Mouse (Mus musculus): ENCODE measurements around the gene Sorl1. TPM values are rescaled to one million over a fixed set of nuclear protein-coding genes. Genes with fewer than 3 reads are reported as not detected.
A peak's percentile ranks its signal among the peaks of the same experiment; 100 is the strongest.
"Not testable (repeated sequence)": the region's sequence is repeated elsewhere in the genome, so short reads cannot be mapped to it uniquely, and the experiment has no call there.

Gene Sorl1
- polyA plus RNA-seq, 1 experiment from 2014 or later = 21.4 TPM

- Histone ChIP-seq H3K27me3 (ENCODE audit: control insufficient read depth, insufficient read depth, low read length) (no peaks in the 10 kb centered on the region), H3K4me3 (replicated peaks; ENCODE audit: low read length) (no peak overlapping the region), H3K9me3 (ENCODE audit: control insufficient read depth, low read length) (no peaks in the 10 kb centered on the region), H3K4me2 (replicated peaks) (no peak overlapping the region), H3K36me3 (replicated peaks; ENCODE audit: control insufficient read depth, insufficient read depth) (0 out of 2 replicates have a peak, but pooled peaks cover 7% of the 10 kb centered on the region), H3K4me1 (replicated peaks; ENCODE audit: control insufficient read depth, insufficient read depth, low read length) (peaks cover 8% of the 10 kb centered on the region; the same call in 1 of the 2 replicates), H3K9ac (no peak overlapping the region), H3K27ac (no peak overlapping the region)
- 97% methylated on average over 6 of the region's 6 CpGs for WGBS
- no peak for DNase-seq (ENCODE audit: low spot score)
- ATAC-seq (ENCODE audit: low FRiP score) = no peak
Observed at GRCm38 (mm10) chr9:42070856-42071255, 53.2 kb downstream of the Sorl1 start.

- DNase-seq (ENCODE audit: low spot score) (no peak), ATAC-seq (ENCODE audit: low FRiP score) (no peak)
- 92% methylated on average over 5 of the region's 5 CpGs for WGBS
- Histone ChIP-seq H3K36me3 (replicated peaks; ENCODE audit: control insufficient read depth, insufficient read depth) (0 out of 2 replicates have a peak, but pooled peaks cover 7% of the 10 kb centered on the region), H3K9ac (no peak overlapping the region), H3K4me2 (replicated peaks) (no peak overlapping the region), H3K9me3 (ENCODE audit: control insufficient read depth, low read length) (no peaks in the 10 kb centered on the region), H3K4me1 (replicated peaks; ENCODE audit: control insufficient read depth, insufficient read depth, low read length) (peaks cover 8% of the 10 kb centered on the region; the same call in 1 of the 2 replicates), H3K27me3 (ENCODE audit: control insufficient read depth, insufficient read depth, low read length) (no peaks in the 10 kb centered on the region), H3K27ac (no peak overlapping the region), H3K4me3 (replicated peaks; ENCODE audit: low read length) (no peak overlapping the region)
Observed at GRCm38 (mm10) chr9:42069471-42069870, 54.6 kb downstream of the Sorl1 start.

DNA sequence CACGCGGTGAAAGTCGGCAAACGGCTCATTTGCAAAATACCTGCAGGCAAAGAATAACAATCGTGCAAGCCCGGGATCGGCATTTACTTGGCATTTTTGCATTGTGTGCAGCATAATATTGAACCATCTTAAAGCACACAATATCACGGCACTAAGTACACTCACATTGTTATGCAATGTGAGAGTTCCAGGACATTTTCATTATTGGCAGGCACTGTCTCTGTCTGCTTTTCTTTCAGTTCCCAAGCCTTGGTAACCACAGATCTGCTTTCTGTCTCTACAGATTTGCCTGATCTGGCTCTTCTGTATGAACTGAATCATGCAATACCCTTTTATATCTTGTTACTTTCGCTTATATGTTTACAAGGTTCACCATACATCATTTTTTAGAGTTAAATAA lies 56.1 kb downstream of the Sorl1 start:
- peak overlapping the region; percentile 36; the same call in 1 of the 2 replicates for H3K9ac ChIP-seq
- H3K4me2 ChIP-seq (replicated peaks) = no peak overlapping the region
- H3K4me1 ChIP-seq (replicated peaks; ENCODE audit: control insufficient read depth, insufficient read depth, low read length) = peaks cover 8% of the 10 kb centered on the region; the same call in 1 of the 2 replicates
- no peaks in the 10 kb centered on the region for H3K27me3 ChIP-seq (ENCODE audit: control insufficient read depth, insufficient read depth, low read length)
- H3K36me3 ChIP-seq (replicated peaks; ENCODE audit: control insufficient read depth, insufficient read depth) = peaks cover 14% of the 10 kb centered on the region; the same call in 1 of the 2 replicates
- WGBS = 49% methylated on average over 9 of the region's 9 CpGs
- peak overlapping the region; percentile 53; the same call in 1 of the 2 replicates for H3K27ac ChIP-seq
- H3K4me3 ChIP-seq (replicated peaks; ENCODE audit: low read length) = no peak overlapping the region
- no peaks in the 10 kb centered on the region for H3K9me3 ChIP-seq (ENCODE audit: control insufficient read depth, low read length)
- ATAC-seq (ENCODE audit: low FRiP score) (no peak), DNase-seq (ENCODE audit: low spot score) (no peak)

DNA sequence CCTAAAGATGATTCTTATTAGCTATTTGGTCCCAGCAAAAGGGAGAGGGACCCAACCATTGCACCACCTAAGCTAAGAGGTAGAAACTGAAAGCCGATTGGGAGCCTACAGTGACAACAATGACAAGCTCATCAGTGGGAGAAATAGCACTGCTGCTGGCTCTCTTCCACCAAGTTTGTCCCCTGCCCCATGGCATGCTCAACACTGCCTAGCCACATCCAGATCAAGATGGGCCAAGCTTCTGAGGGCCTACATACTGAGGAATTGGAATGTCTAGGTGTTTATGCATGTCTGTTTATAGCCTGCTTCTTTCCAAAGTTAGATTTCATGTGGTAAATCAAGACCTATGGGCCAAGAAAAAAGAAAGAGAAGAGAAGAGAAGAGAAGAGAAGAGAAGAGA lies 58.3 kb downstream of the Sorl1 start:
- H3K36me3 ChIP-seq (replicated peaks; ENCODE audit: control insufficient read depth, insufficient read depth) = peaks cover 15% of the 10 kb centered on the region; the same call in 1 of the 2 replicates
- ATAC-seq (ENCODE audit: low FRiP score) = no peak
- DNase-seq (ENCODE audit: low spot score) = no peak
- peaks cover 8% of the 10 kb centered on the region; the same call in 1 of the 2 replicates for H3K4me1 ChIP-seq (replicated peaks; ENCODE audit: control insufficient read depth, insufficient read depth, low read length)
- H3K27me3 ChIP-seq (ENCODE audit: control insufficient read depth, insufficient read depth, low read length) = no peaks in the 10 kb centered on the region
- H3K4me2 ChIP-seq (replicated peaks) = no peak overlapping the region
- no peak overlapping the region for H3K27ac ChIP-seq
- 96% methylated on average over 1 of the region's 1 CpGs for WGBS
- no peak overlapping the region for H3K4me3 ChIP-seq (replicated peaks; ENCODE audit: low read length)
- no peak overlapping the region for H3K9ac ChIP-seq
- no peaks in the 10 kb centered on the region for H3K9me3 ChIP-seq (ENCODE audit: control insufficient read depth, low read length)

GRCm38 (mm10) chr9:42063391-42063790 lies 60.7 kb downstream of the Sorl1 start:
- Histone ChIP-seq H3K9me3 (ENCODE audit: control insufficient read depth, low read length) (no peaks in the 10 kb centered on the region), H3K36me3 (replicated peaks; ENCODE audit: control insufficient read depth, insufficient read depth) (peaks cover 8% of the 10 kb centered on the region; the same call in 1 of the 2 replicates), H3K9ac (no peak overlapping the region), H3K27ac (no peak overlapping the region), H3K4me1 (replicated peaks; ENCODE audit: control insufficient read depth, insufficient read depth, low read length) (peaks cover 6% of the 10 kb centered on the region; the same call in 1 of the 2 replicates), H3K4me2 (replicated peaks) (no peak overlapping the region), H3K27me3 (ENCODE audit: control insufficient read depth, insufficient read depth, low read length) (no peaks in the 10 kb centered on the region), H3K4me3 (replicated peaks; ENCODE audit: low read length) (no peak overlapping the region)
- WGBS = 81% methylated on average over 4 of the region's 4 CpGs
- DNase-seq (ENCODE audit: low spot score) (no peak), ATAC-seq (ENCODE audit: low FRiP score) (no peak)

DNA sequence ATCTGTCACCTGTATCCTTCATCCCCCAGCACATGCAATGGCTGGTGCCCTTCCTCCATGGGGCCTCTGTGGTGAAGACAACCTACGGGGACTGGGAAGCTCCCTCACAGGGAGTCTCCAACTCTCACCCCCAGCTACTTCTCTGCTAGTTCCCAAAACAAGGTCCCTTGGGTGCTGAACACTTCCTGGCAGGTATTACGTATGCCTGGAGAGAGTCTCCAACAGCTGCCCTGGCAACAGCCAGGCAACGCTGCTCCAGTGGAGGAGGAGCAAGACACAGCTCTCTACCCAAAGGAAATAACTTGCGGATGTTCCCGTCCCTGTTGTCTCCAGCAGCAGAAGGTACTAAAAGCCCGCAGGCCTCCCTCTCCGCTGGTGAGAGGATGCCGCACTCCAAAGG lies 61.8 kb downstream of the Sorl1 start:
- ATAC-seq (ENCODE audit: low FRiP score) (no peak), DNase-seq (ENCODE audit: low spot score) (no peak)
- no peaks in the 10 kb centered on the region for H3K27me3 ChIP-seq (ENCODE audit: control insufficient read depth, insufficient read depth, low read length)
- no peak overlapping the region for H3K27ac ChIP-seq
- WGBS = 75% methylated on average over 8 of the region's 8 CpGs
- H3K4me3 ChIP-seq (replicated peaks; ENCODE audit: low read length) = no peak overlapping the region
- peaks cover 8% of the 10 kb centered on the region; the same call in 1 of the 2 replicates for H3K36me3 ChIP-seq (replicated peaks; ENCODE audit: control insufficient read depth, insufficient read depth)
- no peak overlapping the region for H3K4me2 ChIP-seq (replicated peaks)
- 0 out of 2 replicates have a peak, but pooled peaks cover 1% of the 10 kb centered on the region for H3K4me1 ChIP-seq (replicated peaks; ENCODE audit: control insufficient read depth, insufficient read depth, low read length)
- no peak overlapping the region for H3K9ac ChIP-seq
- H3K9me3 ChIP-seq (ENCODE audit: control insufficient read depth, low read length) = no peaks in the 10 kb centered on the region

DNA sequence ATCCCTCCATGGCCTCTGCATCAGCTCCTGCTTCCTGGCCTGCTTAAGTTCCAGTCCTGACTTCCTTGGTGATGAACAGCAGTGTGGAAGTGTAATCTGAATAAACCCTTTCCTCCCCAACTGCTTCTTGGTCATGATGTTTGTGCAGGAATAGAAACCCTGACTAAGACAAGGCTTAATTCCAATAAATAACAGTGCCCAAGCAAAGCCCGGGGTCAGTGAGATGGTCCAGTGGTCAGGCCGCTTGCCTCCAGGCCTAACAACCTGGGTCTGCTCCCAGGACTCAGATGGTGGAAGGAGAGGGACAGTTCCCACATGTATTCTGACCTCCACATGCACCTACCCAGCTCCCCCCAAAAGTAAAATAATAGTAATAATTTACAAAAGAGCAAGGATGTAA lies 65.1 kb downstream of the Sorl1 start:
- not testable (repeated sequence) for H3K9ac ChIP-seq; ATAC-seq (ENCODE audit: low FRiP score); H3K27me3 ChIP-seq (ENCODE audit: control insufficient read depth, insufficient read depth, low read length); H3K27ac ChIP-seq; H3K4me3 ChIP-seq (replicated peaks; ENCODE audit: low read length); H3K36me3 ChIP-seq (replicated peaks; ENCODE audit: control insufficient read depth, insufficient read depth); H3K9me3 ChIP-seq (ENCODE audit: control insufficient read depth, low read length); H3K4me2 ChIP-seq (replicated peaks); DNase-seq (ENCODE audit: low spot score)
- WGBS = 96% methylated on average over 2 of the region's 2 CpGs
- H3K4me1 ChIP-seq (replicated peaks; ENCODE audit: control insufficient read depth, insufficient read depth, low read length) = peaks cover 17% of the 10 kb centered on the region; the same call in 1 of the 2 replicates

- no peaks in the 10 kb centered on the region for H3K36me3 ChIP-seq (replicated peaks; ENCODE audit: control insufficient read depth, insufficient read depth)
- no peaks in the 10 kb centered on the region for H3K9me3 ChIP-seq (ENCODE audit: control insufficient read depth, low read length)
- H3K27ac ChIP-seq = no peak overlapping the region
- H3K9ac ChIP-seq = no peak overlapping the region
- no peak overlapping the region for H3K4me3 ChIP-seq (replicated peaks; ENCODE audit: low read length)
- ATAC-seq (ENCODE audit: low FRiP score) = no peak
- no peak overlapping the region for H3K4me2 ChIP-seq (replicated peaks)
- WGBS = 87% methylated on average over 5 of the region's 5 CpGs
- H3K27me3 ChIP-seq (ENCODE audit: control insufficient read depth, insufficient read depth, low read length) = no peaks in the 10 kb centered on the region
- no peak for DNase-seq (ENCODE audit: low spot score)
- H3K4me1 ChIP-seq (replicated peaks; ENCODE audit: control insufficient read depth, insufficient read depth, low read length) = peaks cover 22% of the 10 kb centered on the region; the same call in 1 of the 2 replicates
Observed at GRCm38 (mm10) chr9:42056591-42056990, 67.5 kb downstream of the Sorl1 start.

DNA sequence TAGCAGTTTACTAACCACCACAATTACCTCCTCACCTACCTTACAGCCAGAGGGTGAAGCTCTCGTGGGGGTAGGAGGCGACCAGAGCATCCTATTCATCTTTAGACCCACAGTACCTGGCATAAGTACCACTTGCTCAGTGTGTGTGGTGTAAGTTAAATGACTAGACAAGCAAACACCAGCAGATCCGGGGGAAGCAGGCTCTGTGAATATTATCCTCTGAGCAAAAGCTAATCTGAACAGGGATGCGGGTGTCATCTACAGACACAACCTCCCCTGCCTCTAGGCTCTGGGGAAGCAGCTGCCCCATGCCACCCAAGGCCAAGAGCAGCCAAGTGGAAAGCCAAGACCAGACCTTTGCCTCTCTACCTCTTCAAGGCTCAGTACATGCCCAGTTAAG lies 68.7 kb downstream of the Sorl1 start:
- 75% methylated on average over 4 of the region's 4 CpGs for WGBS
- no peak for DNase-seq (ENCODE audit: low spot score)
- Histone ChIP-seq H3K27me3 (ENCODE audit: control insufficient read depth, insufficient read depth, low read length) (no peaks in the 10 kb centered on the region), H3K36me3 (replicated peaks; ENCODE audit: control insufficient read depth, insufficient read depth) (no peaks in the 10 kb centered on the region), H3K9ac (no peak overlapping the region), H3K9me3 (ENCODE audit: control insufficient read depth, low read length) (0 out of 2 replicates have a peak, but pooled peaks cover 3% of the 10 kb centered on the region), H3K4me1 (replicated peaks; ENCODE audit: control insufficient read depth, insufficient read depth, low read length) (peaks cover 22% of the 10 kb centered on the region; the same call in 1 of the 2 replicates), H3K4me3 (replicated peaks; ENCODE audit: low read length) (no peak overlapping the region), H3K27ac (peak overlapping the region; percentile 48), H3K4me2 (replicated peaks) (no peak overlapping the region)
- ATAC-seq (ENCODE audit: low FRiP score) = no peak

Data from hindbrain, embryonic 14.5 days (tissue).